Mouse (Mus musculus) G1E (cell line): Measurements from ENCODE around the gene Ptprn.

Experiments used
- CTCF ChIP-seq: IDR thresholded peaks from 2 replicates; pipeline ENCODE4 v1.5.1; 2012; ENCODE audit warnings: low read depth, low read length, inconsistent platforms, mixed read lengths
- GATA1 ChIP-seq: IDR thresholded peaks from 2 replicates; pipeline ENCODE4 v1.6.1; 2012; ENCODE audit warnings: borderline replicate concordance, low read length, inconsistent platforms, mixed read lengths
- GATA2 ChIP-seq: IDR thresholded peaks from 2 replicates; pipeline ENCODE4 v1.6.1; 2012; ENCODE audit warnings: low read depth, low read length, inconsistent platforms, borderline replicate concordance
- POLR2AphosphoS5 ChIP-seq: IDR thresholded peaks from 2 replicates; pipeline ENCODE4 v1.6.1; 2012; ENCODE audit warnings: low read depth, low read length, inconsistent platforms; ENCODE audit not compliant: insufficient replicate concordance
- TAL1 ChIP-seq: conservative IDR thresholded peaks from 2 replicates; pipeline ENCODE4 v1.6.1; 2012; ENCODE audit warnings: low read depth, low read length, inconsistent platforms, mixed read lengths

- no peak for TF ChIP-seq CTCF
- TF ChIP-seq POLR2AphosphoS5 = no peak
- no peak for TF ChIP-seq GATA1
- no peak for TF ChIP-seq TAL1
- no peak for TF ChIP-seq GATA2
These were observed 9.7 kb downstream of the Ptprn start for GRCm38 (mm10) chr1:75254625-75255013.
